Mouse (Mus musculus) neural tube, embryonic 14.5 days (tissue): Measurements from ENCODE around the gene Atad2b. TPM values are rescaled to one million over a fixed set of nuclear protein-coding genes. Genes with fewer than 3 reads are reported as not detected.
A peak's percentile ranks its signal among the peaks of the same experiment; 100 is the strongest.

Experiments
- ATAC-seq: fragments of 200-750 bp; cut with Nextera tagmentation; 2 replicates; pipeline ENCODE4 v1.8.0; 2017; ENCODE audit warnings: low read depth, mild to moderate bottlenecking, moderate TSS enrichment, moderate library complexity
- H3K27ac ChIP-seq: fragments of 300-500 bp; sonication (generic); 2 replicates; pipeline ENCODE4 v1.5.1; 2014; ENCODE audit warnings: low read depth, mild to moderate bottlenecking, control low read depth, low read length, moderate library complexity, mixed read lengths
- H3K27me3 ChIP-seq: fragments of 300-500 bp; sonication (generic); 2 replicates; pipeline ENCODE4 v1.6.1; 2014; ENCODE audit warnings: low read length; ENCODE audit not compliant: control insufficient read depth, insufficient read depth
- H3K36me3 ChIP-seq: fragments of 300-500 bp; sonication (generic); 2 replicates; pipeline ENCODE4 v1.6.1; 2014; ENCODE audit warnings: low read length, mixed read lengths; ENCODE audit not compliant: control insufficient read depth, insufficient read depth
- H3K4me1 ChIP-seq: fragments of 300-500 bp; sonication (generic); 2 replicates; pipeline ENCODE4 v1.6.1; 2014; ENCODE audit warnings: low read length; ENCODE audit not compliant: control insufficient read depth, insufficient read depth
- H3K4me2 ChIP-seq: fragments of 300-500 bp; sonication (generic); 2 replicates; pipeline ENCODE4 v1.6.1; 2014; ENCODE audit warnings: mild to moderate bottlenecking, low read depth, low read length, control low read depth
- H3K4me3 ChIP-seq: fragments of 300-500 bp; sonication (generic); 2 replicates; pipeline ENCODE4 v1.5.1; 2014; ENCODE audit warnings: low read depth, low read length, control low read depth, mixed read lengths
- H3K9ac ChIP-seq: fragments of 300-500 bp; sonication (generic); replicated peaks from 2 replicates; pipeline ENCODE4 v1.6.1; 2014; ENCODE audit warnings: low read depth, mild to moderate bottlenecking, control low read depth, low read length, mixed read lengths
- H3K9me3 ChIP-seq: fragments of 300-500 bp; sonication (generic); 2 replicates; pipeline ENCODE4 v1.6.1; 2016; ENCODE audit warnings: low read length; ENCODE audit not compliant: control insufficient read depth
- WGBS: fragments of 180-500 bp; shearing (Covaris S2); extraction: QIAGEN DNeasy Blood & Tissue Kit; methylation state at CpG from one replicate; pipeline ENCODE4 v1.1.7; 2014; 5-methylcytosine and 5-hydroxymethylcytosine counted together
- polyA plus RNA-seq: library from polyadenylated mRNA; unstranded; fragments of >200 nt; fragmentation: Nextera tagmentation; extraction: Ambion mirVana; gene quantifications from 2 replicates; pipeline ENCODE4 v1.2.1, GENCODE M21; 2014

The Atad2b gene
- polyA plus RNA-seq: 20.4 and 24.2 TPM in 2 replicates

- Histone ChIP-seq H3K4me1 (peaks cover 5% of the 10 kb centered on the region; the same call in 1 of the 2 replicates), H3K4me2 (peak within 1 kb of the TSS; percentile 65), H3K9me3 (no peaks in the 10 kb centered on the region), H3K36me3 (no peaks in the 10 kb centered on the region), H3K9ac (peak within 1 kb of the TSS; percentile 99), H3K4me3 (peak within 1 kb of the TSS; percentile 98), H3K27me3 (no peaks in the 10 kb centered on the region), H3K27ac (peak within 1 kb of the TSS; percentile 98)
- peak; percentile 97 for ATAC-seq
- under 1% methylated on average over 82 of the region's 89 CpGs for WGBS
These were observed at the start of gene Atad2b for GRCm38 (mm10) chr12:4916994-4917804. TSS of gene Atad2b (plus strand) at chr12:4917353.

GRCm38 (mm10) chr12:4868924-4869323, 48.2 kb upstream of the Atad2b start:
- no peak overlapping the region for H3K4me3 ChIP-seq
- no peak overlapping the region for H3K4me2 ChIP-seq
- no peaks in the 10 kb centered on the region for H3K36me3 ChIP-seq
- H3K4me1 ChIP-seq: no peaks in the 10 kb centered on the region
- no peak for ATAC-seq
- no peak overlapping the region for H3K9ac ChIP-seq
- H3K27me3 ChIP-seq: no peaks in the 10 kb centered on the region
- 83% methylated on average over 8 of the region's 8 CpGs for WGBS
- H3K9me3 ChIP-seq: no peaks in the 10 kb centered on the region
- H3K27ac ChIP-seq: no peak overlapping the region

GRCm38 (mm10) chr12:4871260-4871659, 45.9 kb upstream of the Atad2b start:
- WGBS: 92% methylated on average over 5 of the region's 5 CpGs
- Histone ChIP-seq H3K4me3 (no peak overlapping the region), H3K9me3 (no peaks in the 10 kb centered on the region), H3K4me2 (no peak overlapping the region), H3K9ac (no peak overlapping the region), H3K4me1 (no peaks in the 10 kb centered on the region), H3K27ac (no peak overlapping the region), H3K36me3 (no peaks in the 10 kb centered on the region), H3K27me3 (no peaks in the 10 kb centered on the region)
- no peak for ATAC-seq

GRCm38 (mm10) chr12:4872273-4872672, 44.9 kb upstream of the Atad2b start:
- Histone ChIP-seq H3K4me2 (no peak overlapping the region), H3K4me1 (no peaks in the 10 kb centered on the region), H3K27me3 (no peaks in the 10 kb centered on the region), H3K36me3 (no peaks in the 10 kb centered on the region), H3K9me3 (no peaks in the 10 kb centered on the region), H3K4me3 (no peak overlapping the region), H3K27ac (no peak overlapping the region), H3K9ac (no peak overlapping the region)
- whole genome bisulfite sequencing: 60% methylated on average over 4 of the region's 4 CpGs
- ATAC-seq: no peak

- Histone ChIP-seq H3K4me1 (no peaks in the 10 kb centered on the region), H3K9me3 (no peaks in the 10 kb centered on the region), H3K4me2 (no peak overlapping the region), H3K9ac (no peak overlapping the region), H3K4me3 (no peak overlapping the region), H3K27me3 (no peaks in the 10 kb centered on the region), H3K27ac (no peak overlapping the region), H3K36me3 (no peaks in the 10 kb centered on the region)
- 70% methylated on average over 5 of the region's 5 CpGs for WGBS
- ATAC-seq: no peak
These were observed 44.1 kb upstream of the Atad2b start for GRCm38 (mm10) chr12:4872983-4873477.

GRCm38 (mm10) chr12:4873531-4873930, 43.6 kb upstream of the Atad2b start:
- Histone ChIP-seq H3K4me3 (no peak overlapping the region), H3K27ac (no peak overlapping the region), H3K36me3 (no peaks in the 10 kb centered on the region), H3K4me1 (no peaks in the 10 kb centered on the region), H3K9me3 (no peaks in the 10 kb centered on the region), H3K27me3 (no peaks in the 10 kb centered on the region), H3K4me2 (peak overlapping the region; percentile 90), H3K9ac (peak overlapping the region; percentile 43; the same call in 1 of the 2 replicates)
- WGBS: 85% methylated on average over 6 of the region's 6 CpGs
- no peak for ATAC-seq

- Histone ChIP-seq H3K9me3 (no peaks in the 10 kb centered on the region), H3K9ac (peak within 1 kb of the TSS; percentile 43), H3K36me3 (peaks cover 2% of the 10 kb centered on the region; the same call in 1 of the 2 replicates), H3K27ac (no peak within 1 kb of the TSS), H3K4me1 (no peaks in the 10 kb centered on the region), H3K4me2 (peak within 1 kb of the TSS; percentile 90), H3K4me3 (peak within 1 kb of the TSS; percentile 35), H3K27me3 (no peaks in the 10 kb centered on the region)
- WGBS: 5% methylated on average over 24 of the region's 24 CpGs
- ATAC-seq: peak; percentile 91
These were observed 42.8 kb upstream of the Atad2b start, which contains the start of gene Mfsd2b for GRCm38 (mm10) chr12:4874161-4874927. TSS of gene Mfsd2b (minus strand) at chr12:4874359.

- ATAC-seq: no peak
- Histone ChIP-seq H3K36me3 (peaks cover 3% of the 10 kb centered on the region; the same call in 1 of the 2 replicates), H3K27me3 (no peaks in the 10 kb centered on the region), H3K27ac (no peak overlapping the region), H3K9me3 (no peaks in the 10 kb centered on the region), H3K9ac (no peak overlapping the region), H3K4me1 (no peaks in the 10 kb centered on the region), H3K4me2 (no peak overlapping the region), H3K4me3 (no peak overlapping the region)
- WGBS: 92% methylated on average over 8 of the region's 8 CpGs
These were observed 41.5 kb upstream of the Atad2b start for GRCm38 (mm10) chr12:4875623-4876022.
